Mouse (Mus musculus) kidney, postnatal 25 days (tissue): Measurements from ENCODE around the gene Nedd4.

Experiments used
- DNase-seq, 2 experiments: peaks; one replicate each; pipeline ENCODE4 v3.0.0; 2021; ENCODE audit warnings: mixed read lengths in 2 of 2

Gene Nedd4

GRCm38 (mm10) chr9:72733966-72734365 lies 71.8 kb downstream of the Nedd4 start:
- peak; percentile 56 to 67 for DNase-seq

- DNase-seq: peak; percentile 58 to 82
Measured at GRCm38 (mm10) chr9:72735822-72736410, 73.8 kb downstream of the Nedd4 start.

- DNase-seq: no peak
Measured at GRCm38 (mm10) chr9:72741206-72741605, 79.1 kb downstream of the Nedd4 start.

- DNase-seq: no peak
Measured at GRCm38 (mm10) chr9:72746278-72746677, 84.1 kb downstream of the Nedd4 start.

DNA sequence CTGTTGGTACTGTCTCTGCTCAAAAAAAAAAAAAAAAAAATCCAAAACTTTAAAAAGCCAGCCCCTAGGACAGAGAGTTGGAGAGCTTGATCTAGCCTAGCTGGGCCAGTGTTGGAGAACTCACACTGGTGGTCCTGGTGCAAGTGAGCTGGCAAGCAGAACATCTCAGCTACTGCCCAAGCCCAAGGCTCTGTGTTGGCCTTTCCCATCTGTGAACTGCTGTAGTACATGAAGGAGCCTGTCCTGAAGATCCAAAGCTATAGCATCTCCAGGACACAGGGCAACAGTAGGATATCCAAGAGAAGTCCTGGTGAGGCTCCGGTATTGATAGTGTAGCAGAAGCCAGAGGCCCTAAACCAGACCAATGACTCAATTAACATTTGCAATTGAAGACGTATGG lies 88.1 kb downstream of the Nedd4 start:
- no peak for DNase-seq

DNA sequence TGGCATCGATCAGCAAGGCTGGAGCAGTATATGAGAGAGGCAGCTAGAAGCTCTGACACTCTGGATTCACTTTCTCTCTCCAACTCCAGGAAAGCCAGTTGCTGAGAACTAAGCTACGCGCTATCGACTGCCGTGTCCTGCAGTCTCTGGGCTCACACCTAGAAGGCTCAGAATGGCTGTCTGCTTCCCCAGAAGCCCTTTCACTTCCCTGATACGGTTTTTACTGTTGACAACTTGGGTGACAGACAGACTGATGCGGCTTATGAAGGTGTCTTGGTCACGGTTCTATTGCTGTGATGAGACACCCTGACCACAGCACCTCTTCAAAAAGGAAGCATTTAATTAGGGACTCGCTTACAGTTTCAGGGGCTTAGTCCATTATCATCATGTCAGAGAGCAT lies 90.5 kb downstream of the Nedd4 start:
- no peak for DNase-seq

GRCm38 (mm10) chr9:72753741-72754140 lies 91.6 kb downstream of the Nedd4 start:
- no peak for DNase-seq

DNA sequence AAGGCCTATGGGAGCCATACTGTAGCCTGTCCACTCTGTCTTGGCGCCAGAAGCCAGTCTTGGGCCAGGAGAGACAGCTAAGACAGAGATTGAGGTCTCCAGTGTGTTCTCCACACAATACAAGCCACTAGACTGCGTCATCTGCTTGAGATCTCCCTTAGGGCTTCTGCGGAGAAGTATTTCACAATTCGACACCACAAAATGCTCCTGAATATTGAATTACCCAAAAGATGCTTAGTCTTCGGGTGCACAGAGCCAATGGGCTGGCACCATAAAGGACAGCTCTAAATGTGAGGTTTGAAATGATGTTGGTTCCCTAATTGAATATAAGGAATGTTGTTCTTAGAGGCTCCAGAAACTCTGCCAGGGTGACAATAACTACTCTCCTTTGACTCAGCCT lies 95.0 kb downstream of the Nedd4 start:
- DNase-seq: no peak

DNA sequence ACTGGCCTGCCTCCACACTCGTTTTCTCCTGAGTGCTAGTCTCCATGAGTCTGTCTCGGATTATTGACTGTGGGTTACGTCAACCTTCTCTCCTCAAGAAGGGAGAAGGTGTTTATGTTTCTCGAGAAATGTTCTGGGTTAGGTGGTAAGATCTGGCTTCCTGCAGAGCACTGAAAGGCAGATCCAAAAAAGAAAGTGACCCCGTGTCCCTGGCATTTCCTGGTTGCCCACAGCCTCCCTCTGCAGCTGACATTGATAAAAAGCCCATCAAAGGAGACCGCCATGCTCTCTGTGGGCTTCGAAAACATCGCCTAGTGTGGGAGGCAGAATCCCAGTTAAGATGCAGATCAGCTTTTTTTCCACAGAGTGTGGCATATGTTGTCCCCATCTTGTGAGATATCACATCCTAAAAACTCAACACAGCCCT lies 96.6 kb downstream of the Nedd4 start:
- DNase-seq: no peak

DNA sequence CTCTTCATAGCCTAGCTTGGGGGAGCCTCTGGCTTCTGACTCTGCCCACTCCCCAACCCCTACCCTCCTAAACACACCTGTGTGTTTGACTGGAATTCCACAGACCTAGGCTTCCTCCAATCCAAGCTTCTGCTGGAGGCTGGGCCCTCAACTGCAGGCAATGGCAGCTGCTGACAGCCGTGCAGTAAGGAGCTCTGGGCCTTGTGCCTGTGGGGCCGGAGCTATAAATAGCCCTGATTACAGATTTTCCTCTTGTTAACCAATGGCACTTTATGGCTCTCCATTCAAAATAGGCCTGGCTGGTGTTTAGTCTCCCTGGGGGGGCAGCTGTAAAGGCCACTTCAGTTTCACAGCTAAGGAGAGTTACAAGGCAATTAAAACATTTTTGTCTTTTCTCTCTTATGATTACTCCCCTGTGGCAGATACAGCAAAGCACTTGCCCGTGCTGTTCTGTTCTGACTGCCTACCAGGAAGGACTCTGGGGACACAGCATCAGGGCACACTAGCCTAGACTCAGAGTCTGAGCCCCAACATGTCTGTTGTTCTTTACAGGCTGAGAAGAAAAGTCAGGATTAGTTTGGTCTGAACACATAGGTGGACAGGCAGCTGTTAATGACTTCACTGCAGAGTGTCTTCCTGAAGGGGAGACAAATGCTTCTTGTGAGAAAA lies 101.0 kb downstream of the Nedd4 start:
- DNase-seq: no peak

- peak; percentile 83 to 94 for DNase-seq
Measured at GRCm38 (mm10) chr9:72766789-72767349, 104.7 kb downstream of the Nedd4 start.

DNA sequence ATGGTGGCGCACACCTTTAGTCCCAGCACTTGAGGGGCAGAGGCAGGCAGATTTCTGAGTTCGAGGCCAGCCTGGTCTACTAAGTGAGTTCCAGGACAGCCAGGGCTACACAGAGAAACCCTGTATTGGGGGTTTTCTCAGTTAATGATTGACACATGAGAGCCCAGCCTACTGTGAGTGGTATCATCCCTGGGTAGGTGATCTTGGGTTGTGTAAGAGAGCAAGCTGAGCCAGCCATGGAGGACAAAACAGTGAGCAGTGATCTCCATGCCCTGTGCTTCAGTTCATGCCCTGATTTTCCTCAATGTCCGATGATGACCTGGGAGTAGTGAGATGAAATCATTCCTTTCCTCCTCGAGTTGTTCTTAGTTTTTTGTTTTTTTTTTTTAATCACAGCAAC lies 112.9 kb downstream of the Nedd4 start:
- DNase-seq: no peak

- DNase-seq: no peak
Measured at GRCm38 (mm10) chr9:72779004-72779403, 116.9 kb downstream of the Nedd4 start.

- no peak for DNase-seq
Measured at GRCm38 (mm10) chr9:72779733-72780132, 117.6 kb downstream of the Nedd4 start.

- DNase-seq: no peak
Measured at GRCm38 (mm10) chr9:72780694-72781093, 118.5 kb downstream of the Nedd4 start.

- DNase-seq: no peak
Measured at GRCm38 (mm10) chr9:72781466-72781865, 119.3 kb downstream of the Nedd4 start.

GRCm38 (mm10) chr9:72782121-72782520 lies 120.0 kb downstream of the Nedd4 start:
- DNase-seq: no peak

DNA sequence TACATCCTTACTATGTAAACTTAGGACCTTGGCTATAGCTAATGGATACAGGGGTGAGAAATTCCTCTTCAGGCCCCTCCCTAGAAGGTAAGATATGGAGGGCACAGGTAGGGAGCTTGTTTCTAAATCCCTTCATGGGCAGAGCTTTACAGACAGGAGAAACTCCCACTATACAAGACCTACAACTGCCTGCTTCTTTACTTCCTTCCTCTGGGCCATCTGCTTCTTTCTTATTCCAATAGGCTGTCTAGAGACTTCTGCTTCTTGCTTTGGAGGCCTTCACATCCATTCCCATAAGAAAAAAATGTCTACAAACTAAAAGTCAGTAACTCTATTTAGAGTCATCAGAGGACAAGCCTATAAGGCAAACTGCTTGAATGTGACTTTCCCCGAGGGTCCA lies 125.6 kb downstream of the Nedd4 start:
- DNase-seq: no peak

- no peak for DNase-seq
Measured at GRCm38 (mm10) chr9:72790530-72791212, 128.5 kb downstream of the Nedd4 start.

GRCm38 (mm10) chr9:72791213-72791582 lies 129.1 kb downstream of the Nedd4 start:
- peak in 1 of 2 experiments; percentile 18 for DNase-seq

DNA sequence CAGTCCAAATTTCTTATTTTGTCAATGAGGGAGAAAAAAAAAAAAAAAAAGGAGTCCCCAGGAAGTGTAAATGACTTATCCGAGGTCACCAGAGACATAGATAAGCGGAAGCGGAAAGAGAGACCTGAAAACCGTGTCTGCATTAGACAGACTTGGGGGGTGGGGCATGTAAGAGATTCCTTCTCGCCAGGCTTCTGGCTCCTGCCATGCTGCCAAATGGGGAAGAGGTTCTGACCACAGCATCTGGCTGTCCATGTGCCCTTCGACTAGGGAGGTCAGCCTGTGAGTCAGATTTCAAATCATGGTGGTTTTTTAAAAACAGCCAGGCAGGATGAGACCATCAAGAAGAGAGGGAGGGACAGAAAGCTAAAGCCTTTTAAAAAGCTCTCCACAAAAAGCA lies 129.5 kb downstream of the Nedd4 start:
- peak; percentile 21 to 48 for DNase-seq

DNA sequence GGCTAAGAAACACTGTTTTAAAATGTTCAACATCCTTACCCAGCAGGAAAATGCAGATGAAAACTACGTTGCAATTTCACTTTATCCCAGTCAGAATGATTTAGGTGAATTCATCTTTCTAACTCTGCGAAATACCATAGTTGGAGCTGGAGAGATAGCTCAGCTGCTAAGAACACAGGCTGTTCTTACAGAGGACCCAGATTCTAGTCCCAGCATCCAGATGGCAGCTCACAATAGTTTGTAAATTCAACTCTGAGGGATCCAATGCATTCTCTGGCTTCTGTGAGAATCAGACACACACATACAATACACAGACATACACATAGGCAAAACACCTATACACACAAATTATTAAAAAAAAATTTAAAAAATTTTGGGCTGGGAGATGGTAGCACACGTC lies 133.1 kb downstream of the Nedd4 start:
- DNase-seq: no peak

GRCm38 (mm10) chr9:72797136-72797621 lies 135.0 kb downstream of the Nedd4 start:
- peak; percentile 23 to 37 for DNase-seq
